Mouse (Mus musculus): ENCODE results near the gene Nt5c2. TPM values are rescaled to one million over a fixed set of nuclear protein-coding genes. Genes with fewer than 3 reads are reported as not detected.

The Nt5c2 gene
- polyA plus RNA-seq, 1 experiment from 2014 or later: 73.5 TPM

DNA sequence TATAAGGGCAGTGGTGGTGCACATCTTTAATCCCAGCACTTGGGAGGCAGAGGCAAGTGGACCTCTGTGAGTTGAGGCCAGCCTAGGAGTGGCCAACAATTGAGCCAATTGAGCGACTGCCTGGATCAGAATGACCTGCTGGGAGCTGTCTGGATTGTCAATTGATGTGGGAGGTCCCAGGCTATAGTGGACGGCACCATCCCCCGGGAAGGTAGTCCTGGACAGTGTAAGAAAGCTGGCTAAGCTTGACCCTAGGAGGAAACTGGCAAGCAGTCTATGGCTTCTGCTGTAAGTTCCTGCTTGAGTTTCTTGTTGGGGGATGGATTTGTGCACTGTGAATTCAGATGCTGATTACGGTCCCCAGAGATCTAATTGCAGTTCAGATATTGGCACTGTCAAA, 47.1 kb downstream of the Nt5c2 start:
- Histone ChIP-seq H3K9ac (ENCODE audit: low read length) (no peak overlapping the region), H3K4me2 (no peak overlapping the region)
- 46% methylated on average over 4 of the region's 4 CpGs for WGBS

GRCm38 (mm10) chr19:46966330-46966729, 48.6 kb downstream of the Nt5c2 start:
- DNase-seq (ENCODE audit: low spot score, missing footprints): no peak
- WGBS: 97% methylated on average over 6 of the region's 6 CpGs
- no peak overlapping the region for H3K4me3 ChIP-seq (ENCODE audit: low read depth, low read length)
- H3K9me3 ChIP-seq (ENCODE audit: control insufficient read depth, low read length): no peaks in the 10 kb centered on the region
- H3K9ac ChIP-seq (ENCODE audit: low read length): no peak overlapping the region
- H3K4me2 ChIP-seq: no peak overlapping the region
- H3K36me3 ChIP-seq (ENCODE audit: control insufficient read depth, insufficient read depth, low read length): no peaks in the 10 kb centered on the region
- no peak for ATAC-seq (ENCODE audit: low FRiP score)
- H3K4me1 ChIP-seq (ENCODE audit: control insufficient read depth, insufficient read depth, low read length): peaks cover 9% of the 10 kb centered on the region
- no peak overlapping the region for H3K27ac ChIP-seq (ENCODE audit: low read depth, low read length)
- no peaks in the 10 kb centered on the region for H3K27me3 ChIP-seq (ENCODE audit: control insufficient read depth, insufficient read depth, low read length)

More for the DNA sequence above, 47.1 kb downstream of the Nt5c2 start:
- Histone ChIP-seq H3K36me3 (ENCODE audit: control insufficient read depth, insufficient read depth, low read length) (no peaks in the 10 kb centered on the region), H3K9me3 (ENCODE audit: control insufficient read depth, low read length) (no peaks in the 10 kb centered on the region), H3K27me3 (ENCODE audit: control insufficient read depth, insufficient read depth, low read length) (no peaks in the 10 kb centered on the region), H3K4me1 (ENCODE audit: control insufficient read depth, insufficient read depth, low read length) (peaks cover 15% of the 10 kb centered on the region), H3K4me3 (ENCODE audit: low read depth, low read length) (no peak overlapping the region), H3K27ac (ENCODE audit: low read depth, low read length) (no peak overlapping the region)
- no peak for ATAC-seq (ENCODE audit: low FRiP score)
- no peak for DNase-seq (ENCODE audit: low spot score, missing footprints)

GRCm38 (mm10) chr19:46965496-46965895, 49.5 kb downstream of the Nt5c2 start:
- H3K27ac ChIP-seq (ENCODE audit: low read depth, low read length): no peak overlapping the region
- no peak overlapping the region for H3K4me3 ChIP-seq (ENCODE audit: low read depth, low read length)
- no peak overlapping the region for H3K4me2 ChIP-seq
- no peaks in the 10 kb centered on the region for H3K36me3 ChIP-seq (ENCODE audit: control insufficient read depth, insufficient read depth, low read length)
- DNase-seq (ENCODE audit: low spot score, missing footprints) (no peak), ATAC-seq (ENCODE audit: low FRiP score) (no peak)
- H3K27me3 ChIP-seq (ENCODE audit: control insufficient read depth, insufficient read depth, low read length): no peaks in the 10 kb centered on the region
- peaks cover 10% of the 10 kb centered on the region; the same call in 1 of the 2 replicates for H3K4me1 ChIP-seq (ENCODE audit: control insufficient read depth, insufficient read depth, low read length)
- no peak overlapping the region for H3K9ac ChIP-seq (ENCODE audit: low read length)
- H3K9me3 ChIP-seq (ENCODE audit: control insufficient read depth, low read length): no peaks in the 10 kb centered on the region

- H3K9me3 ChIP-seq (ENCODE audit: control insufficient read depth, low read length): no peaks in the 10 kb centered on the region
- 63% methylated on average over 9 of the region's 9 CpGs for WGBS
- H3K4me3 ChIP-seq (ENCODE audit: low read depth, low read length): no peak overlapping the region
- H3K9ac ChIP-seq (ENCODE audit: low read length): no peak overlapping the region
- no peak overlapping the region for H3K4me2 ChIP-seq
- no peaks in the 10 kb centered on the region for H3K27me3 ChIP-seq (ENCODE audit: control insufficient read depth, insufficient read depth, low read length)
- peak; percentile 53 for DNase-seq (ENCODE audit: low spot score, missing footprints)
- H3K27ac ChIP-seq (ENCODE audit: low read depth, low read length): no peak overlapping the region
- ATAC-seq (ENCODE audit: low FRiP score): no peak
- no peaks in the 10 kb centered on the region for H3K36me3 ChIP-seq (ENCODE audit: control insufficient read depth, insufficient read depth, low read length)
- H3K4me1 ChIP-seq (ENCODE audit: control insufficient read depth, insufficient read depth, low read length): peaks cover 12% of the 10 kb centered on the region; the same call in 1 of the 2 replicates
Measured at GRCm38 (mm10) chr19:46964353-46964752, 50.6 kb downstream of the Nt5c2 start.

- Histone ChIP-seq H3K27ac (ENCODE audit: low read depth, low read length) (no peak overlapping the region), H3K9ac (ENCODE audit: low read length) (no peak overlapping the region), H3K9me3 (ENCODE audit: control insufficient read depth, low read length) (no peaks in the 10 kb centered on the region), H3K27me3 (ENCODE audit: control insufficient read depth, insufficient read depth, low read length) (no peaks in the 10 kb centered on the region), H3K4me1 (ENCODE audit: control insufficient read depth, insufficient read depth, low read length) (peaks cover 12% of the 10 kb centered on the region; the same call in 1 of the 2 replicates), H3K4me2 (no peak overlapping the region), H3K36me3 (ENCODE audit: control insufficient read depth, insufficient read depth, low read length) (no peaks in the 10 kb centered on the region), H3K4me3 (ENCODE audit: low read depth, low read length) (no peak overlapping the region)
- DNase-seq (ENCODE audit: low spot score, missing footprints) (peak; percentile 59), ATAC-seq (ENCODE audit: low FRiP score) (no peak)
Measured at GRCm38 (mm10) chr19:46963440-46963839, 51.5 kb downstream of the Nt5c2 start.

GRCm38 (mm10) chr19:46962841-46963240, 52.1 kb downstream of the Nt5c2 start:
- 38% methylated on average over 7 of the region's 7 CpGs for WGBS
- Histone ChIP-seq H3K9me3 (ENCODE audit: control insufficient read depth, low read length) (no peaks in the 10 kb centered on the region), H3K27ac (ENCODE audit: low read depth, low read length) (no peak overlapping the region), H3K27me3 (ENCODE audit: control insufficient read depth, insufficient read depth, low read length) (no peaks in the 10 kb centered on the region), H3K4me1 (ENCODE audit: control insufficient read depth, insufficient read depth, low read length) (peaks cover 12% of the 10 kb centered on the region; the same call in 1 of the 2 replicates), H3K4me2 (peak overlapping the region; percentile 49), H3K9ac (ENCODE audit: low read length) (no peak overlapping the region), H3K36me3 (ENCODE audit: control insufficient read depth, insufficient read depth, low read length) (no peaks in the 10 kb centered on the region), H3K4me3 (ENCODE audit: low read depth, low read length) (peak overlapping the region; percentile 69)
- DNase-seq (ENCODE audit: low spot score, missing footprints) (no peak), ATAC-seq (ENCODE audit: low FRiP score) (no peak)

GRCm38 (mm10) chr19:46962171-46962772, 52.7 kb downstream of the Nt5c2 start:
- ATAC-seq (ENCODE audit: low FRiP score) (peak; percentile 93), DNase-seq (ENCODE audit: low spot score, missing footprints) (peak; percentile 98)
- Histone ChIP-seq H3K27ac (ENCODE audit: low read depth, low read length) (peak overlapping the region; percentile 86), H3K9me3 (ENCODE audit: control insufficient read depth, low read length) (no peaks in the 10 kb centered on the region), H3K9ac (ENCODE audit: low read length) (peak overlapping the region; percentile 82), H3K36me3 (ENCODE audit: control insufficient read depth, insufficient read depth, low read length) (no peaks in the 10 kb centered on the region), H3K4me2 (peak overlapping the region; percentile 49), H3K27me3 (ENCODE audit: control insufficient read depth, insufficient read depth, low read length) (no peaks in the 10 kb centered on the region), H3K4me1 (ENCODE audit: control insufficient read depth, insufficient read depth, low read length) (peaks cover 12% of the 10 kb centered on the region; the same call in 1 of the 2 replicates), H3K4me3 (ENCODE audit: low read depth, low read length) (peak overlapping the region; percentile 69)
- WGBS: under 1% methylated on average over 34 of the region's 54 CpGs

DNA sequence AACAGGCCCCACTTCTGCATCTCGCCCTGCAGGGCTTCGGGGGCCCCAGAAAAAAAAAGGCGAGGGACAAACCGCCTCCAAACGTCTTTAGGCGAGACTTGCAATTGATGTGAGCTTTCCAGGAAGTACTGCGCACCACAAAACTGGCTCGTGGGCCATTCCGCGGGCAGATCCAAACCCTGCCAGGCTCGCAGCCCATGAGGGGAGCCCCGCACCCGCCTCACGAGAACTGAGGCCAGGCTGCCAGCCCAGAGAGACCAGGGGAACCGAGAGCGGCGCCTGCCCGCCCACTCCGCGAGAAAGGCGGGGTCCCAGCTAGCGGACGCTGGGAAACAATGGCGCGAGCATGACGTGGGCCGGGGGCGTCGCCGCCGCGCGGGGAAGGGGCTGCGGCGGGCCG, 53.3 kb downstream of the Nt5c2 start:
- Histone ChIP-seq H3K4me1 (ENCODE audit: control insufficient read depth, insufficient read depth, low read length) (peaks cover 12% of the 10 kb centered on the region; the same call in 1 of the 2 replicates), H3K27ac (ENCODE audit: low read depth, low read length) (peak overlapping the region; percentile 86), H3K36me3 (ENCODE audit: control insufficient read depth, insufficient read depth, low read length) (no peaks in the 10 kb centered on the region), H3K9ac (ENCODE audit: low read length) (peak overlapping the region; percentile 82), H3K4me2 (peak overlapping the region; percentile 49), H3K4me3 (ENCODE audit: low read depth, low read length) (peak overlapping the region; percentile 69), H3K27me3 (ENCODE audit: control insufficient read depth, insufficient read depth, low read length) (no peaks in the 10 kb centered on the region), H3K9me3 (ENCODE audit: control insufficient read depth, low read length) (no peaks in the 10 kb centered on the region)
- DNase-seq (ENCODE audit: low spot score, missing footprints): peak; percentile 96
- WGBS: under 1% methylated on average over 34 of the region's 36 CpGs
- ATAC-seq (ENCODE audit: low FRiP score): peak; percentile 92

DNA sequence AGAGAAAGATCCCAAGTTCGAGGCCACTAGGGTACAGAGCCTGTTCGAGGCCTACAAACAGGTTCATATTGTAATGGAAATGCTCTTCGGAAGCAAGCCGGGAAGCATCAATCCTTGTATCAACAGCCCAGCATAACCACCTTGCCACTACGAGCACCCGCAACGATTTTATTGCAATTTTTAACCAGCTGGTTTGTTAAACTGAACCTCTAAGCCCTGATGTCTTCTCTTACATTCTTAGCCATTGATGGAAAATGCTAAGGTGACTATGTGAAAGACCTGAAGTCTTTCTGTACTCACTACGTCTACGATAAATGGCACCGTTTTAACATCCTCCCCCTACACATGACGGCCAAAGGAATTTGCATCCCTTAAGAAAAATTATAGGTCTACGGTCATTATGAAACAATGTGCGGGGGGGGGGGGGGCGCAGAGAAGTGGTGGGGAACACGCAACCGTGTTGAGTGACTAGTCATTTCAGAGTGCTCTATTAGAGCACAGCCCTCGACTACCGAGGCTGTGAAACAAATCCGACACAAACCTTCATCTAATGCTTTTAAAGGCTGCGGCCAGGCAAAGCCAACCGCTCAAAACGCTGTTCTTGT, 53.8 kb downstream of the Nt5c2 start:
- Histone ChIP-seq H3K27ac (ENCODE audit: low read depth, low read length) (peak overlapping the region; percentile 86), H3K9ac (ENCODE audit: low read length) (peak overlapping the region; percentile 82), H3K9me3 (ENCODE audit: control insufficient read depth, low read length) (no peaks in the 10 kb centered on the region), H3K4me2 (peak overlapping the region; percentile 49), H3K4me1 (ENCODE audit: control insufficient read depth, insufficient read depth, low read length) (peaks cover 12% of the 10 kb centered on the region; the same call in 1 of the 2 replicates), H3K27me3 (ENCODE audit: control insufficient read depth, insufficient read depth, low read length) (no peaks in the 10 kb centered on the region), H3K4me3 (ENCODE audit: low read depth, low read length) (peak overlapping the region; percentile 69), H3K36me3 (ENCODE audit: control insufficient read depth, insufficient read depth, low read length) (no peaks in the 10 kb centered on the region)
- DNase-seq (ENCODE audit: low spot score, missing footprints) (peak; percentile 87), ATAC-seq (ENCODE audit: low FRiP score) (no peak)
- 7% methylated on average over 21 of the region's 22 CpGs for WGBS

All from midbrain, embryonic 11.5 days (tissue).